Mouse (Mus musculus) adrenal gland, postnatal 25 days (tissue): ENCODE data around the gene Gm3558. TPM values are rescaled to one million over a fixed set of nuclear protein-coding genes. Genes with fewer than 3 reads are reported as not detected.
A peak's percentile ranks its signal among the peaks of the same experiment; 100 is the strongest.
"Not testable (repeated sequence)": the region's sequence is repeated elsewhere in the genome, so short reads cannot be mapped to it uniquely, and the experiment has no call there.

ENCODE experiments used
- DNase-seq: peaks from one replicate; pipeline ENCODE4 v3.0.0; 2021; ENCODE audit warnings: mixed read lengths
- long read RNA-seq: library from polyadenylated mRNA; stranded (forward); transcript quantifications from one replicate; pipeline ENCODE4 v2.0.0, GENCODE M21; 2021
- total RNA-seq: library from RNA; stranded (reverse); gene quantifications from 2 replicates; pipeline ENCODE4 v1.2.3, GENCODE M21; 2021

The Gm3558 gene
- 1.0 TPM in 1 of 2 replicates, not detected in the other for total RNA-seq
- long read RNA-seq, partial matches to known transcripts = 0 of 1 reads
- long read RNA-seq, other reads (novel, unspliced or antisense) = 1 of 1 reads

GRCm38 (mm10) chr14:7568382-7568781, at the start of gene Gm3558:
Gm3558 (minus strand) TSS chr14:7568566.
- peak; percentile 2 for DNase-seq

- not testable (repeated sequence) for DNase-seq
Observed at GRCm38 (mm10) chr14:7595492-7595891, 27.1 kb upstream of the Gm3558 start, which contains the start of gene Gm10338. Gm10338 (minus strand) TSS chr14:7595592.

- not testable (repeated sequence) for DNase-seq
Observed at GRCm38 (mm10) chr14:7567890-7568289, 476 bp downstream of the Gm3558 start.

- DNase-seq = not testable (repeated sequence)
Observed at GRCm38 (mm10) chr14:7567266-7567665, 1.1 kb downstream of the Gm3558 start.

Other genes with a start within 250 kb of the Gm3558 start
- gene Gm5797, start 236.2 kb downstream of the Gm3558 start, total RNA-seq = not detected in 2 replicates
- not detected in 2 replicates for gene Gm8374, start 203.4 kb downstream of the Gm3558 start, total RNA-seq
- gene Gm3755, start 117.6 kb downstream of the Gm3558 start, total RNA-seq = not detected in 2 replicates
- not detected in 2 replicates for gene Gm3752, start 84.8 kb downstream of the Gm3558 start, total RNA-seq
- gene Gm10338, start 27.0 kb upstream of the Gm3558 start, total RNA-seq = not detected in 2 replicates
- not detected in 2 replicates for gene Gm10128, start 75.4 kb upstream of the Gm3558 start, total RNA-seq
- not detected in 2 replicates for gene Gm26661, start 223.0 kb upstream of the Gm3558 start, total RNA-seq
- 44.3 and 47.9 TPM in 2 replicates for gene Flnb, start 249.4 kb upstream of the Gm3558 start, total RNA-seq